ENCODE assay signal across 16 mouse cellular contexts in the genomic region with DNA sequence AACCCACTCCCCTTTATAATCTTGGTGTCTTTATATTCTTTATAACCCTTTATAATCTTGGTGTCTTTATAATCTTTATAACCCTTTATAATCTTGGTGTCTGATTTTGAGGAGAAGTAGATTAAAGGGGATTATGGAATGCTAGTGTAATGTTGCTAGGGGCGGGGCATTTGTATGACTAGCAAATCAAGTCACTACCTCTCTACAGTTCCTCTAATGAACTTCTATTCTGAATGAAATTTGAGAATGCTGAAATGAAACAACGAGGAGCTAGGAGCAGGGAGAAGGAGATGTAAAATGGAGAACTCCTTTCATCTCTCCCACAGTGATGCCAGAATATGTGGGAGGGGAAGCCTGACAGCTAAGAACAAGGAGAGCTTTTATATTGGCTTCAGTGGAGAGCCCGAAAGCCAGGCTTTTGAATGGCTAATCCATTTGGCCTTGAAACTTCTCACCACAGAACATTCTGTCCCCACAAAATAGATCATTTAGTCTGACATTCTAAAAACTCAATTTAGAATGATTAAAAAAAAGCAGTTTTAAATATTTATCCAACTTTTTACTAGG. TPM values are rescaled to one million over a fixed set of nuclear protein-coding genes. Genes with fewer than 3 reads are reported as not detected.
A peak's percentile ranks its signal among the peaks of the same experiment; 100 is the strongest.
DNase-seq lines count a peak whose midpoint lies in the region; ATAC-seq lines count a peak whose summit lies in the region.
"Had no signal": no experiment of that assay in that cellular context is flagged by ENCODE, and none has a peak within 500 bp of the region (broad histone marks: within the 10 kb centered on the region; RNA-seq: fewer than 3 reads in every experiment).

No protein-coding gene starts in this region.

- 0 out of 2 replicates have a peak, but pooled peaks have one; percentile 8 for ATAC-seq in midbrain, embryonic 11.5 days (ENCODE audit: low FRiP score)
- ATAC-seq in forebrain, embryonic 14.5 days = 0 out of 2 replicates have a peak, but pooled peaks have one; percentile 11
- ATAC-seq: hindbrain, embryonic 16.5 days had no signal

- H3K9ac ChIP-seq in midbrain, embryonic 11.5 days (ENCODE audit: low read length) = no peak overlapping the region
- H3K9ac ChIP-seq in forebrain, embryonic 14.5 days (ENCODE audit: low read length) = no peak overlapping the region
- H3K9ac ChIP-seq: liver, embryonic 15.5 days had no signal

- no peaks in the 10 kb centered on the region for H3K27me3 ChIP-seq in midbrain, embryonic 11.5 days (ENCODE audit: control insufficient read depth, insufficient read depth, low read length)
- no peaks in the 10 kb centered on the region for H3K27me3 ChIP-seq in midbrain, embryonic 10.5 days (ENCODE audit: low read depth, poor library complexity, severe bottlenecking)
- H3K27me3 ChIP-seq in forebrain, embryonic 14.5 days (replicated peaks; ENCODE audit: control insufficient read depth, insufficient read depth, low read length) = no peaks in the 10 kb centered on the region
- H3K27me3 ChIP-seq: CH12.LX; liver, embryonic 15.5 days; megakaryocyte, embryonic 14.5 days had no signal

- H3K4me3 ChIP-seq in midbrain, embryonic 11.5 days (ENCODE audit: low read depth, low read length) = no peak overlapping the region
- no peak overlapping the region for H3K4me3 ChIP-seq in midbrain, embryonic 10.5 days
- no peak overlapping the region for H3K4me3 ChIP-seq in forebrain, embryonic 14.5 days (ENCODE audit: low read depth, low read length)
- H3K4me3 ChIP-seq: liver, embryonic 15.5 days; megakaryocyte, embryonic 14.5 days had no signal

- no peaks in the 10 kb centered on the region for H3K36me3 ChIP-seq in midbrain, embryonic 11.5 days (ENCODE audit: control insufficient read depth, insufficient read depth, low read length)
- H3K36me3 ChIP-seq in midbrain, embryonic 10.5 days = no peaks in the 10 kb centered on the region
- H3K36me3 ChIP-seq in forebrain, embryonic 14.5 days (ENCODE audit: control insufficient read depth, insufficient read depth, low read length) = 0 out of 2 replicates have a peak, but pooled peaks cover 13% of the 10 kb centered on the region
- H3K36me3 ChIP-seq: liver, embryonic 15.5 days had no signal

- H3K9me3 ChIP-seq in midbrain, embryonic 11.5 days (ENCODE audit: control insufficient read depth, low read length) = no peaks in the 10 kb centered on the region
- H3K9me3 ChIP-seq in midbrain, embryonic 10.5 days (replicated peaks) = no peaks in the 10 kb centered on the region
- H3K9me3 ChIP-seq in forebrain, embryonic 14.5 days (replicated peaks; ENCODE audit: control insufficient read depth, low read length) = no peaks in the 10 kb centered on the region
- H3K9me3 ChIP-seq: liver, embryonic 15.5 days; megakaryocyte, embryonic 14.5 days had no signal

- 37% methylated on average over 3 of the region's 3 CpGs for WGBS in midbrain, embryonic 11.5 days
- WGBS in midbrain, embryonic 10.5 days = 45% methylated on average over 3 of the region's 3 CpGs
- 6% methylated on average over 3 of the region's 3 CpGs for WGBS in forebrain, embryonic 14.5 days

- no peak overlapping the region for H3K4me2 ChIP-seq in midbrain, embryonic 11.5 days
- H3K4me2 ChIP-seq in forebrain, embryonic 14.5 days (ENCODE audit: low read length) = no peak overlapping the region
- H3K4me2 ChIP-seq: liver, embryonic 15.5 days had no signal

- peak; percentile 57 for DNase-seq in gastrocnemius, adult 18-20 months (ENCODE audit: low spot score)
- no peak for DNase-seq in gastrocnemius, postnatal 10 days
- no peak for DNase-seq in midbrain, embryonic 11.5 days (ENCODE audit: low spot score, missing footprints)
- DNase-seq in midbrain, embryonic 10.5 days (ENCODE audit: low spot score) = no peak
- peak; percentile 55 for DNase-seq in forebrain, embryonic 14.5 days (ENCODE audit: low spot score)
- peak; percentile 65 for DNase-seq in telencephalon, adult 2 months (ENCODE audit: low read depth, low spot score)
- no peak for DNase-seq in adrenal gland, postnatal 25 days
- DNase-seq: cerebellum, adult 9-10 months; kidney, postnatal 10 days; thymus, postnatal 14 days had no signal

- H3K27ac ChIP-seq in midbrain, embryonic 11.5 days (ENCODE audit: low read depth, low read length) = no peak overlapping the region
- no peak overlapping the region for H3K27ac ChIP-seq in midbrain, embryonic 10.5 days (replicated peaks)
- no peak overlapping the region for H3K27ac ChIP-seq in forebrain, embryonic 14.5 days (ENCODE audit: low read depth, low read length)
- H3K27ac ChIP-seq: liver, embryonic 15.5 days had no signal

- peaks cover 5% of the 10 kb centered on the region for H3K4me1 ChIP-seq in midbrain, embryonic 11.5 days (ENCODE audit: control insufficient read depth, insufficient read depth, low read length)
- H3K4me1 ChIP-seq in midbrain, embryonic 10.5 days = peaks cover 38% of the 10 kb centered on the region
- peaks cover 18% of the 10 kb centered on the region for H3K4me1 ChIP-seq in forebrain, embryonic 14.5 days (ENCODE audit: control insufficient read depth, insufficient read depth, low read length)
- H3K4me1 ChIP-seq: liver, embryonic 15.5 days; megakaryocyte, embryonic 14.5 days had no signal

RNA-seq across cellular contexts. Expression of a gene that starts 2.2 kb away (rescaled TPM):
- total RNA-seq in gastrocnemius, adult 18-20 months (2021) = 10 to 100 TPM; 47.5 to 74.0 TPM
- 10 to 100 TPM in 1 of 2 experiments, 1 to 10 TPM in 1; 9.9 to 10.9 TPM for total RNA-seq in gastrocnemius, postnatal 10 days (2021)
- 7.7 and 8.7 TPM in 2 replicates for polyA plus RNA-seq in midbrain, embryonic 11.5 days (2014; fragmentation: Nextera tagmentation; extraction: Ambion mirVana)
- polyA plus RNA-seq in midbrain, embryonic 10.5 days (2016; fragmentation: Nextera tagmentation; extraction: Ambion mirVana) = 2.5 and 4.4 TPM in 2 replicates
- 27.7 and 37.4 TPM in 2 replicates for polyA plus RNA-seq in forebrain, embryonic 14.5 days (2014; fragmentation: Nextera tagmentation; extraction: Ambion mirVana)
- 3.4 and 4.0 TPM in 2 replicates for total RNA-seq in adrenal gland, postnatal 25 days (2021)

RNA-seq across cellular contexts. Expression of a gene that starts 14.9 kb away (rescaled TPM):
- not detected for total RNA-seq in gastrocnemius, adult 18-20 months (2021)
- total RNA-seq in gastrocnemius, postnatal 10 days (2021) = under 1 TPM in 1 of 2 experiments, not detected in 1; 0.52 TPM
- 2.5 and 4.9 TPM in 2 replicates for polyA plus RNA-seq in midbrain, embryonic 11.5 days (2014; fragmentation: Nextera tagmentation; extraction: Ambion mirVana)
- polyA plus RNA-seq in midbrain, embryonic 10.5 days (2016; fragmentation: Nextera tagmentation; extraction: Ambion mirVana) = 1.1 and 2.0 TPM in 2 replicates
- polyA plus RNA-seq in forebrain, embryonic 14.5 days (2014; fragmentation: Nextera tagmentation; extraction: Ambion mirVana) = 8.3 and 14.9 TPM in 2 replicates
- total RNA-seq in adrenal gland, postnatal 25 days (2021) = not detected in 2 replicates
- total RNA-seq: CH12.LX had no signal
- polyA plus RNA-seq: heart, embryonic 14.5 days; liver, embryonic 15.5 days; small intestine, adult 2 months had no signal

Comparison
In these comparisons a context has a peak if more than half of its experiments do, and no peak if none do; other contexts are left out.
1. DNase-seq: peak in gastrocnemius, adult 18-20 months (single experiment), forebrain, embryonic 14.5 days (single experiment) and telencephalon, adult 2 months (single experiment); none in gastrocnemius, postnatal 10 days (single experiment), midbrain, embryonic 11.5 days (single experiment), midbrain, embryonic 10.5 days (single experiment) and adrenal gland, postnatal 25 days (single experiment).